Mouse (Mus musculus) embryo, embryonic 9.5 days (tissue): ENCODE results near the gene Gm21913.
"Not testable (repeated sequence)": the region's sequence is repeated elsewhere in the genome, so short reads cannot be mapped to it uniquely, and the experiment has no call there.

Experiments
- DNase-seq: peaks from one replicate; pipeline ENCODE4 v3.0.0-alpha.2; 2017; ENCODE audit errors: extremely low spot score

Gene Gm21913

GRCm38 (mm10) chrY:74623596-74623995 lies at the start of gene Gm21913:
Gene Gm21913, plus strand, starts transcription at chrY:74623896.
- DNase-seq, result not testable (repeated sequence)
